Mouse (Mus musculus) erythroblast, embryonic 14.5 days (primary cell): ENCODE data around the gene Smg6.

Source experiments
- GATA1 ChIP-seq: IDR thresholded peaks from 2 replicates; pipeline ENCODE4 v1.6.1; 2012; ENCODE audit warnings: low read length, inconsistent platforms, mixed read lengths
- TAL1 ChIP-seq: IDR thresholded peaks from 3 replicates; pipeline ENCODE4 v1.6.1; 2012; ENCODE audit warnings: low read length, inconsistent platforms, mixed read lengths

GRCm38 (mm10) chr11:75049807-75050206 is 124.2 kb downstream of the Smg6 start:
- TF ChIP-seq TAL1 (no peak), GATA1 (no peak)
